Mouse (Mus musculus): ENCODE measurements around the gene Ptprm.

Ptprm gene

GRCm38 (mm10) chr17:67277124-67277910, 76.9 kb downstream of the Ptprm start:
- no peak for DNase-seq

DNA sequence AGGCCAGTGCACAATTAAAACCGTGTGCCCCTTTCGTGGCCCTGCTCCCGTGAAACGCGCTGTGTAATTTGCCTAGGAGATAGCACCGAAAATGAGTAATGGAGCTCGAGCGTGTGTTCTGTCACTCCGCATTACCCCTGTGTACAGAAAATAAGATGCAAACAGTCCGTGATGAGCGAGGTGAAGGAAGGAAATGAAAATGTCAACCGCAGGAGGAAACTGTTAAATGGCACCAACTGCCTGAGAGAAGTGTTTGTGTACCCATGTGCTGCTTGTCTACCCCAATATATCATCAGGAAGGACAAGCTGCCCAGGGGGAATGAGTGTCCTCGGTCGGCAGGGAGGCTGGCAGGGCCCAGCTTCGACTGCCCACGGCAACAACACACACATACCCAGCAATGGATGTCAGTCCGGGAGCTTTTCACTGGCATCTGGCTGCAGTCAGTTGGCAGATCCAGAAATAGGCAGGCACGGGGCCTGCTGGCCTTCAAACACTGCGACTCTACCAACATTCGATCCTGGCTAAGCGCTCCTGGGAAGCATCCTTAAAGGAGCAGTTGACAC, 79.6 kb downstream of the Ptprm start:
- peak; percentile 7 for DNase-seq

DNA sequence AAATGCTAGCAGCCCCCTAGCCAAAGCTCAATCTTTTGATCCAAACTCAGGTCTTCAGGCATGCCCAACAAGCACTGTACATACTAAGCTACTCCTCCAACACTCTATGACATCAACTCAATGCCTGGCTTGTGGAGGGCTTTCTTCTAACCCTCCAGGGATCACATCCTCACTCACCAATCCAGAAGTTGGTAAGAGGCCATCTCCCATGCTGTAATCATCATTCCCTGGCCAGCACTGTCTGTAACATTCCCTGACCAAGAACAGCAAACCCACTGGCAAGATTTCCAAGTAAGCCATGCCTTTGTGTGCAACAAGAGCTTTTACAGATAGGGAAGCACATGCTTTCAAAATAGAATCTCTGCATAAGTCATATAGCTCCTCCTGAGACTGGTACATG, 81.3 kb downstream of the Ptprm start:
- DNase-seq = no peak

DNA sequence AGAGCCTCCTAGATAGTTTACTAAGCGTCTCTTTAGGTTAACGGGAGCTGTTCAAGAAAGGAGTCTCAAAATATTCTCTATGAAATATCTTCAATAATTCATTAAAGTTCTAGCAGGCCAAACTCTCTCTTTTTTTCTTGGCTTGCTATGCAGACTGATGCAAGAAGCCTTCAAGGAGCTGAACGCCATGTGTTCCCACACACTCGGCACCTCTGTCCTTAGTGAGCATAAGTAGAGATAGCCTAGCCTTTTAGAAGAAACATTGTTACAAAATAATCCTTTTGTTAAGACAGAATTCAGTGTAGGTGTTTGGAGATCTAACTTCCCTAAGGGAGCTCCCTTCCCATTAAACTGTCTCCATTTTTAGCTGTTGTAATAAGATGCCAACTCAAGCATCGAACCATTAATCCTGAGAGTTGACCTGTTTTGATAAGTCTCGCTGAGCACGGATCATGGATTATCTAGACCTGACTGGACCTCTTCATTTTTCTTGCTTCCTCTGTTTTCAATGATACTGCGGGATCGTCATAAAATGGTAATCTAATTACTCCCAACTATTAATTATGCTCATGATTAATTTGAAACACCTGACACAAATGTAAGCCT, 85.7 kb downstream of the Ptprm start:
- DNase-seq = no peak

DNA sequence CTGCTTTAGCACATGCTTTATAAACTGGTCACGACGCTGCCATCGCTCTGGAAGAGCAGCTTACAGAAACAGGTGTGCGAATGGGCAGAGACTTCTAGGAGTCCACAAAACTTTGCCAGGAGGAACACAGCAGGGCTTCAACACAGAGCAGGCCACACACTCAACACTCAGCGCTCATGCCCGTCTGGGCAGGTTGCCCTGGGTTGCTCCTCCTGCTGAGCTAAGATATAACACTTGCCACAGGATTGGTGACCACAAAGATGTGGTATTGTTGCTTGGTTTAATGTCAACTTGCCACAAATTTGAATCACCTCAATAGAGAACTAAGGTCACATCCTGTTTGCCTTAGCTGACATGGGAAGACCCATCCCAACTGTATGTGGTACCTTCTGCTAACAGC, 88.0 kb downstream of the Ptprm start:
- no peak for DNase-seq

DNA sequence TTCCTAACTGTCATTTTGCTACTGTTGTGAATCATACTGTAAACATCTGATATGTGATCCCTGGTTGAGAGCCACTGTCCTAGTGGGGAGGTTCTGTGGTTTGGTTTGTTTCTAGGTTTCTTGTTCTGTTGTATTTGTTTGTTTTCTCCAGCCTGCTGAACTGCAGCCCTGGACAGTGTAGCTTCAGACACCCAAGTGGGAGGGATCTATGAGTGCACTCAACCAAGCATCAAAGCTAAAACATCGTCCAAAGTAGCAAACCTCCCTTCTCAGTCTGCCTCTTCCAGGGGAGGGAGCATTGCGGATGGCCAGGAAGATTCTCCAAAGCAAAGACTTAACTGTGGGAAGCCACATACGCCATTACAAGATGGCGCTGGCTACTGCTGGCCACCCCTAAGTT, 88.7 kb downstream of the Ptprm start:
- DNase-seq = no peak

DNA sequence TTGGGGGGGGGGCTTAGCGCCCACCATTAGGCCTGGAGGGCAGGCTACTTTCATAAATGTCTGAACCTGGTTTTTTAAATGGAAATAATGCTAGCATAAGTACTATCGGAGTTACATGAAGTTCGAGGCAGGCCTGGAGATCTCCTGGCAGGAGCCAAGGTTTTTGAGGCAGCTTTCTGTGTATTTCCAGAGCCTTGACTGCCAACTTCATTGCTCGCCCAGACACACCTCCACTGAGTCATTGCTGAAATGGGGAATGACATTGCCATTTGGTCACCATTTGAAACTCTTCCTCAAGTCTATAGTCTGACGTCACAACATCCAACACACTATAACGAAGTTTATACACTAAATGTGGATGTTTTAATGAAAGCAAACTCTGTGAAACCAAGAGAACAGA, 89.5 kb downstream of the Ptprm start:
- no peak for DNase-seq

- DNase-seq = no peak
Observed at GRCm38 (mm10) chr17:67263024-67263423, 91.2 kb downstream of the Ptprm start.

DNA sequence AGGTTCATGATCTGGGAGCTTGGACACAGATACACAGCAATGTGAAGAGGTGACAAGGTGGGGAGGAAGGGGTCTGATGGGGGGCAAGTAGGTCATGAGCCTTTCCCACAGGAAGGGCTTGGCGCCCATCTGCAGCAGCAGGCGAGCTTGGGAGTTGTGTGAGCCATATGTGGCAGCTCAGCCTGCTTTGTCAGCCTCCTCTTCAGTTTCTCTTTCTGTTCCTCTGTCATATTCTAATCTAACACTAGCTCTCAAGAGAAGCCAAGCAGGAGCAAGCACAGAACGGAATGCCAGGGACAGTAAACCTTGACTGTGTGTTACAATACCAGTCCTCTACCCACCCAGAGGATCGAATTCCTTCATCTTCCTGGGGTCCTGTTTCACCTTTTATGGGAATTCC, 94.2 kb downstream of the Ptprm start:
- DNase-seq = no peak

DNA sequence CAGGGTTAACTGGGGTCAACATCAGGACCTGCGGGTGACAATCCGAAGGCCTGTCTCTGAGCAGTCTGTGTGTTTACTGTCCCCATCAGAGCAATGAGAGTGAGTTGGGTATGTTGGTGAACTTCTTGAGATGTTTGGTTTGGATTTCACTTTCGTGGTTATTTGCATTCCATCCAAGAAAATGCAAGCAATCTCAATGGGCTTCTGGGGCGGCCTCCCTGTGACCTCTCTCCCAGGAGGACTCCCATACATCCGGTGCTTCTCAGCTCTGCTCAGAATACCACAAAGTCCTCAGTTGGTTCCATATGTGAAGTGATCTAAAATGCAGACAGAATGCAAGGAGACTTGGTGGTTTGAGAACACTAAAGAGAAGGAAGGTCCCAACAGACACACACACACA, 96.5 kb downstream of the Ptprm start:
- no peak for DNase-seq

DNA sequence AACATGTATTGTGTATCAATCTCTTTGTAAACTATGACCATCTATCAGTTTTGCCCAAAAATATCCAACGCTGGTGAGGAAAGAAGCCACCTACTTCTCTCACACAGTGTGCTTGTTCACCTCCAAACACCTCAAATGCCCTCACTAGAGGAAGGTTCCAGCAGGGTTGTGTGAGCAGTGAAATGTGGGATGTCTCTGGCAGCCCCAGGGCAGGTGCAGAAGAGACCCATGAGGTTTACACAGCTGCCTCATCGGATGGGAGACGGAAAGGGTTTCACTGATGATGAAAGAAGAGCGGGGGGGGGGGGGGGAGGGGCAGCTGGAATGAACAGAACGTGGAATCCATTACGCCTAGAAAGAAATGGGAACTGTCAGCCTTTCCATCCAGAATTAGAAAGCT, 98.1 kb downstream of the Ptprm start:
- DNase-seq = no peak

- no peak for DNase-seq
Observed at GRCm38 (mm10) chr17:67253445-67253844, 100.8 kb downstream of the Ptprm start.

DNA sequence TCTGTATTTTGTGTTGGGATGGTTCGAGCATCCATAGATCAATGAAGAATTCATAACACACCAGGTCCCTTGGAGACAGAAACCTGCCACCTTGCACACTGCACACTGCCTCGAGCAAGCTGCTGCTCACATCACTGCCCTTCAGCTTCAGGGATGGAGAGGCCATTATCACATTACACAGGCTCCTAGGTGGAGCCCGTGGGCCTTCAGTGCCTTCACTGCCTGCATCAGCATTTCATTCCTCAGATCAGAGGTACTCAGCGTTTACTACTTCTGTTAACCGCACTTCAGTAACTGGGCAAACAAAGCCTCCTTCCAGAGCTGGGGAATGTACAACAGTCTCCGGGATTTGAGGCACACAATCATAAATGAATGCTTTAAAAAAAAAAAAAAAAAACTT, 101.3 kb downstream of the Ptprm start:
- DNase-seq = no peak

- DNase-seq = no peak
Observed at GRCm38 (mm10) chr17:67245273-67245875, 108.9 kb downstream of the Ptprm start.

DNA sequence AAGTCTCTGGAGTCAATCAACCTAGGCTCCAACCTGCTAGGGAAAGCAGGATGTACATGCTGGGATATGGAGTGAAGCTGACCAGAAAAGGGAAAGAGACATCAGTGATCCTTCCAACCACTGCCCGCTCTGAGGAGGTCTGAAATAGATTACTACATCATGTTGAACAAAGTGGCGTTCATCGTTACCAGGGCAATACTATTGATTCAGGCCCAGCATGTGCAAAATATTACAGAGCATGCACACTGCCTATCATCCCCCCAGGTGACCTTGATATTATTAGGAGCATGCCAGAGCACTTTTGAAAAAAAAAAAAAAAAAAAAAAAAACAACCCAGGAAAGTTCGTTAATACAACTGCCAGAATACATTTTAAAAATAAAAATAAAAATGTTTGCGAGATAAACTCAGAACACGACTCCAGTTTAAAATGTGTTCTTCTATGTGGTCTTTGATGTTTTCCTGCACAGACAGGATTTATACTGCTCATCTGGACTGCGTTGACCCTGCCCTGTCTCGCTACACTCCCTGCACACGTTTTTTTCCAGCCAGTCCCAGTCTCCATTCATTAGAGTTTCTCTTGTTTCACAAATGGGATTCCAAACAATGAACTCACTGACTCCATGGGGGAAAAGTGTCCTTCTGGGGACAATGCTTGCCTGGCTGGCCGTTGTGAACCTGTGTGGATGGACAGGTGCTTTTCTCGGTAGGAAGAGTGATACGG, 111.3 kb downstream of the Ptprm start:
- no peak for DNase-seq

DNA sequence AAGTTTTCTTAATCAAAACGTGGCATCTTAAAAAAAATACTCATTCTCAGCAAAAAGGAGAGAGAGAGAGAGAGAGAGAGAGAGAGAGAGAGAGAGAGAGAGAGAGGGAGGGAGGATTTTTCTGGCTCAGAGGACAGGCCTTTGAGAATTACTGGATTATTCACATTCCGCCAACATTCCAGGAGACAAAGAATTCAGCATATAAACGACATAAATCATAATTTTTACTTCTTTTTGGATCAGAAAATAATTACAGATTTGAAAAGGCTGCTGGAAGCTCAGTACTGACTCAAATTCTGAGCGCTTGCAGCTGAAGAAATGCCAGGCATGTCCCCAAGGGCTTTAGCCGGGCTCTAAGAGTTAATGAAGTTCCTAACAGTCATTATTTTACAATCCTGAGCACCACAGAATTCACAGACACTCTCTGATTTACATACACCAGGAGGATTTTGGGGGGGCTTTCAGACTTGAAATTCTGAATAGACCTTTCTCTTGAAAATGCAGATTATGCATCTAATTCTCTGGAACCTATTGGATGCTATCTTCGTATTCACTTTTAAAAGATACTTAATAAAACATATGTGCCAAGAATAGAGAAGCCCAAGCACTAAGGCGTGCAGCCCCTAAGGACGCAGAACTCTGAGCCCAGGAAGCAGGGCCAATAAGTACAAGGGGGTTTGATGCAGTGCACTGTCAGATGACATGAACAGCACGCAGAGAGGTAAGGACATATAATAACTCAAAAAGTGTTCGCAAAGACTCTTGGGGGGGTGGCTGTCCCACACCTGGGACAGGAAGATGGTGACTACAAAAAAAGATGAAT, 112.1 kb downstream of the Ptprm start:
- DNase-seq = no peak

- no peak for DNase-seq
Observed at GRCm38 (mm10) chr17:67238866-67239265, 115.4 kb downstream of the Ptprm start.

DNA sequence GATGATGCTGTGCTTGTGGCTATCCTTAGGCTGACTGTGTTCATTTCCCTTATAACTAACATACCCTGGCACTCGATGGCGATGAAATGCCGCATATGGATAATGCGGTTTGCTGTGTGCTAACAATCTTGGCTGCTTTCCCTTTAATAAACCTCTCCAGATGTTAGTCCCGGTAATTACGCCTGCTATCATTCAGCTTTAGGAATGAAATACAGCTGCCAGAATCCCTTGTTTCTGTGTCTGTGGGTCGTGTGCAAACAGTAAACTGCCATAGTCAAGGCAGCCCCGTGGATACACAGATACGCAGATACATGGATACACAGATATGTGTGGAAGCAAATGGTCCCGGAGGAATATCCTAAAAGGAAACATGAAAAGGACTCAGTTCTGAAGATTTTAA, 116.8 kb downstream of the Ptprm start:
- DNase-seq = no peak

DNA sequence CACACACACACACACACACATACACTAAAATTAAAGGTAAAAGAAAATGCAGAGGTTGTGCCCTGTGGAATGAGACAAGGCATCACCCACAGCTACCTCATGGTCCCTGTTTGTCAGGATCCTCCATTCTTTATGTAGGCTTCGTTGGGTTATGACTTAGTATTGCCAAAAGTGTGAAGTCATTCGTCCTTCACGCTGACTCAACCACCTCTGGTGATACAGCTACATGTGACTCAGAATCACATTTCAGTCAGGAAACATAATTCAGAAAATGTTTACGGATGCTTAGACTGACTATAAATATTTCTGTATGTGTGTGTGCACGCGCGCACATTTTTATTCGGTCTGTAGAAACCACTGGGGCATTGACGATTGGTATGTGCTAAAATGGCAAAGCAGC, 121.2 kb downstream of the Ptprm start:
- DNase-seq = no peak

DNA sequence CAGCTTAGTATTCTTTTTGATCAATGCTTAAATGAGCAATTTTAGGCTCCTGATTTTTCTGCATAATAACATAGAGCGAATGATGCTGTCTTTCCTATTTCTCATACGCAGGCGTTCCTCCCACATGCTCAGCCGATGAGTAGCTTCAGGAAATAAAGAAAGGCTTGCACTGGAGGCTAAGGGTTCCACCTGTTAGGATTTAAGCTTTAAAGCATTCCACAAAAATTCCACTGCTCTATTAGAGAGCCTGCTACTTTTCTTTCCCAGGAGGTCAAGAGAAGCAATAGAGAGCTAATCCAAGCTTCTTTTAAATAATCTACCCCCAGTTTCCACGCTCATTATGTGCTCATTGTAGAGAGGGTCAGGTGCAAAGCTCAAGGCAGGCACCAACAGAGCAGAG, 127.3 kb downstream of the Ptprm start:
- no peak for DNase-seq

DNA sequence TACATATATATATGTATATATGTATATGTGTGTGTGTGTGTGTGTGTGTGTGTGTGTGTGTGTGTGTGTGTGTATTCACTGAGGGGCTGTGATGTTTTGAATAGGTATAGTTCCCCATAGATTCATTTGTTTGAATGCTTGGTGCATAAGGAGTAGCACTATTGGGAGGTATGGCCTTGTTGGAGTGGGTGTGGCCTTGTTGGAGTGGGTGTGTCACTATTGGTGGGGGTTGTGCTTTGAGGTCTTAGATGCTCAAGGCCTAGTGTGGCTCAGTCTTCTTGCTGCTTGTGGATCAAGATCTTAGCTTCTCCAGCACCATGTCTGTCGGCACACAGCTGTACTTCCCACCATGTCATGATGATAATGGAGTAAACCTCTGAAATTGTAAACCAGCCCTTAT, 138.9 kb downstream of the Ptprm start:
- no peak for DNase-seq

DNA sequence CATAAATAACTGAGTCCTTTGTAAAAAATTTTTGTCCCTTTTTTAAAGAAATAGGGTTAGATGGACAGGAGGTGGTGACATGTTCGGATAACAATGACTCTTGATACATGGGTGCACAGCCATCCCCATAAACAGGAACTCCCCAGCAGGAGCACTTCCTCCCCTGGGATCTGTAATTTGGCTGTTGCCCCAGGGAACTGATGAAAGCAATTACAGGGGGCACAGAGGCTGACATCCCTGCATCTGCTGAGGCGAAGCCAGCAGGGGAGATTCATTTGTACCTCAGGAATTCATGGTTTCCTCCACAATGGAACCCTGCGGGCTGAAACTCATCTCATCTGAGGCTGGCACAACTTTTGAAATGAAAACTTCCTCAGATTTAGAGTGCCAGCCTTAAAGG, 140.5 kb downstream of the Ptprm start:
- DNase-seq = no peak

Data from thymus, postnatal 4 days (tissue).